28 mouse cellular contexts compared by ENCODE assay signal in genomic region chr6:119191478-119191877, GRCm38 (mm10). TPM values are rescaled to one million over a fixed set of nuclear protein-coding genes. Genes with fewer than 3 reads are reported as not detected.
A peak's percentile ranks its signal among the peaks of the same experiment; 100 is the strongest.
DNase-seq lines count a peak whose midpoint lies in the region; ATAC-seq lines count a peak whose summit lies in the region.
"Had no signal": no experiment of that assay in that cellular context is flagged by ENCODE, and none has a peak within 500 bp of the region (broad histone marks: within the 10 kb centered on the region; RNA-seq: fewer than 3 reads in every experiment).

No protein-coding gene starts in this region.

- intact Hi-C loops in heart, postnatal 36 days (cut with DNase I): no loop called here

- H3K4me1 ChIP-seq in heart, embryonic 12.5 days (replicated peaks): peaks cover 70% of the 10 kb centered on the region
- peaks cover 35% of the 10 kb centered on the region for H3K4me1 ChIP-seq in heart, embryonic 15.5 days (replicated peaks)
- H3K4me1 ChIP-seq: embryonic facial prominence, embryonic 15.5 days; hindbrain, embryonic 12.5 days; hindbrain, embryonic 15.5 days had no signal

- peaks cover 37% of the 10 kb centered on the region for H3K36me3 ChIP-seq in heart, embryonic 12.5 days
- H3K36me3 ChIP-seq in heart, embryonic 15.5 days: peaks cover 14% of the 10 kb centered on the region; the same call in 1 of the 2 replicates

- peak overlapping the region; percentile 65 for H3K4me2 ChIP-seq in heart, embryonic 12.5 days
- H3K4me2 ChIP-seq in heart, embryonic 15.5 days: peak overlapping the region; percentile 62
- H3K4me2 ChIP-seq: embryonic facial prominence, embryonic 12.5 days; embryonic facial prominence, embryonic 15.5 days; hindbrain, embryonic 12.5 days; hindbrain, embryonic 15.5 days; intestine, embryonic 15.5 days; kidney, embryonic 15.5 days had no signal

- WGBS in heart, embryonic 12.5 days: 70% methylated on average over 4 of the region's 4 CpGs
- 54% methylated on average over 4 of the region's 4 CpGs for WGBS in heart, embryonic 15.5 days

- no peaks in the 10 kb centered on the region for H3K9me3 ChIP-seq in heart, embryonic 12.5 days (replicated peaks)
- no peaks in the 10 kb centered on the region for H3K9me3 ChIP-seq in heart, embryonic 15.5 days (replicated peaks)
- H3K9me3 ChIP-seq: embryonic facial prominence, embryonic 12.5 days; embryonic facial prominence, embryonic 15.5 days; hindbrain, embryonic 12.5 days; hindbrain, embryonic 15.5 days; intestine, embryonic 15.5 days; kidney, embryonic 15.5 days had no signal

- H3K4me3 ChIP-seq in heart, embryonic 12.5 days: no peak overlapping the region
- peak overlapping the region; percentile 58 for H3K4me3 ChIP-seq in heart, embryonic 15.5 days
- H3K4me3 ChIP-seq: embryonic facial prominence, embryonic 12.5 days; embryonic facial prominence, embryonic 15.5 days; hindbrain, embryonic 12.5 days; hindbrain, embryonic 15.5 days; intestine, embryonic 15.5 days; kidney, embryonic 15.5 days had no signal

- peaks cover 7% of the 10 kb centered on the region; the same call in 1 of the 2 replicates for H3K27me3 ChIP-seq in heart, embryonic 12.5 days (replicated peaks)
- H3K27me3 ChIP-seq in heart, embryonic 15.5 days: no peaks in the 10 kb centered on the region
- H3K27me3 ChIP-seq: embryonic facial prominence, embryonic 12.5 days; embryonic facial prominence, embryonic 15.5 days; hindbrain, embryonic 12.5 days; hindbrain, embryonic 15.5 days; intestine, embryonic 15.5 days; kidney, embryonic 15.5 days had no signal

- peak overlapping the region; percentile 32; the same call in 1 of the 2 replicates for H3K27ac ChIP-seq in heart, embryonic 12.5 days (ENCODE audit: poor library complexity, severe bottlenecking)
- peak overlapping the region; percentile 98 for H3K27ac ChIP-seq in heart, embryonic 15.5 days
- H3K27ac ChIP-seq: embryonic facial prominence, embryonic 12.5 days; embryonic facial prominence, embryonic 15.5 days; hindbrain, embryonic 12.5 days; hindbrain, embryonic 15.5 days; intestine, embryonic 15.5 days; kidney, embryonic 15.5 days had no signal

- DNase-seq in frontal cortex, postnatal 10 days (ENCODE audit: low spot score in 2 of 2): no peak
- DNase-seq in heart, postnatal 36 days: no peak
- DNase-seq in heart, adult 11 months: no peak
- peak; percentile 16 to 48 for DNase-seq in right cerebral cortex, adult 2 months (ENCODE audit: low spot score in 2 of 2)
- DNase-seq in right cerebral cortex, postnatal 10 days (ENCODE audit: low spot score in 2 of 2): no peak
- DNase-seq: adrenal gland, adult 8-10 months; adrenal gland, postnatal 25 days; cerebellum, adult 18-20 months; cerebellum, adult 9-11 months; cerebellum, postnatal 25 days; forebrain, postnatal 0 days; gastrocnemius, postnatal 10 days; gastrocnemius, postnatal 36 days; kidney, adult 11 months; kidney, adult 8-10 months had no signal

- H3K9ac ChIP-seq in heart, embryonic 12.5 days: peak overlapping the region; percentile 27; the same call in 1 of the 2 replicates
- H3K9ac ChIP-seq in heart, embryonic 15.5 days: peak overlapping the region; percentile 15; the same call in 1 of the 2 replicates
- H3K9ac ChIP-seq: embryonic facial prominence, embryonic 12.5 days; embryonic facial prominence, embryonic 15.5 days; forebrain, postnatal 0 days; hindbrain, embryonic 12.5 days; hindbrain, embryonic 15.5 days; intestine, embryonic 15.5 days; kidney, embryonic 15.5 days had no signal

- ATAC-seq in frontal cortex, adult (ENCODE audit: low TSS enrichment): peak; percentile 85
- no peak for ATAC-seq in heart, embryonic 12.5 days (ENCODE audit: insufficient number of reproducible peaks, low FRiP score)
- no peak for ATAC-seq in heart, embryonic 15.5 days (replicated peaks; ENCODE audit: insufficient number of reproducible peaks, insufficient read depth, low FRiP score, low read depth)
- ATAC-seq: activated CD4-positive, CD25-positive, alpha-beta regulatory T cell, adult 4 months; forebrain, embryonic 14.5 days; forebrain, postnatal 0 days; intestine, embryonic 15.5 days had no signal

RNA-seq across cellular contexts. Expression of gene Cacna1c, which starts 4.7 kb away (rescaled TPM):
- 58.1 and 63.4 TPM in 2 replicates for polyA plus RNA-seq in heart, embryonic 12.5 days (2016; fragmentation: Nextera tagmentation; extraction: Ambion mirVana)
- 100 to 1,000 TPM; 199 to 208 TPM for total RNA-seq in heart, postnatal 36 days (2021)
- 51.7 and 65.3 TPM in 2 replicates for polyA plus RNA-seq in heart, embryonic 15.5 days (2015; fragmentation: Nextera tagmentation; extraction: Ambion mirVana)
- total RNA-seq: granulocyte monocyte progenitor cell, adult 5-6 weeks; hematopoietic stem cell, adult 5-6 weeks had no signal

RNA-seq across cellular contexts. Expression of gene Dcp1b, which starts 16.4 kb away (rescaled TPM):
- polyA plus RNA-seq in heart, embryonic 12.5 days (2016; fragmentation: Nextera tagmentation; extraction: Ambion mirVana): 6.3 TPM in 2 replicates
- total RNA-seq in heart, postnatal 36 days (2021): 1 to 10 TPM; 2.8 to 3.2 TPM
- polyA plus RNA-seq in heart, embryonic 15.5 days (2015; fragmentation: Nextera tagmentation; extraction: Ambion mirVana): 7.6 and 7.8 TPM in 2 replicates

RNA-seq across cellular contexts. Expression of gene Cacna2d4, which starts 44.8 kb away (rescaled TPM):
- polyA plus RNA-seq in heart, embryonic 12.5 days (2016; fragmentation: Nextera tagmentation; extraction: Ambion mirVana): not detected in 2 replicates
- total RNA-seq in heart, postnatal 36 days (2021): not detected
- polyA plus RNA-seq in heart, embryonic 15.5 days (2015; fragmentation: Nextera tagmentation; extraction: Ambion mirVana): 0.32 TPM in 1 of 2 replicates, not detected in the other
- total RNA-seq: adrenal gland, postnatal 25 days had no signal
- polyA plus RNA-seq: embryonic facial prominence, embryonic 12.5 days had no signal

Comparison
In these comparisons a context has a peak if more than half of its experiments do, and no peak if none do; other contexts are left out.
1. DNase-seq: peak in right cerebral cortex, adult 2 months (2 of 2); none in frontal cortex, postnatal 10 days (0 of 2), heart, postnatal 36 days (0 of 2), heart, adult 11 months (single experiment) and right cerebral cortex, postnatal 10 days (0 of 2).